Mouse (Mus musculus) T-helper 1 cell (primary cell): Measurements from ENCODE around the gene Rab7b.

Experiments used
- in situ Hi-C: fragments of 300-600 bp; cut with MboI, MseI; formaldehyde crosslinking; loops from one replicate; pipeline ENCODE4 v1.15.1; 2025; ENCODE audit warnings: high pct_unique_total_duplicates

Gene Rab7b

DNA sequence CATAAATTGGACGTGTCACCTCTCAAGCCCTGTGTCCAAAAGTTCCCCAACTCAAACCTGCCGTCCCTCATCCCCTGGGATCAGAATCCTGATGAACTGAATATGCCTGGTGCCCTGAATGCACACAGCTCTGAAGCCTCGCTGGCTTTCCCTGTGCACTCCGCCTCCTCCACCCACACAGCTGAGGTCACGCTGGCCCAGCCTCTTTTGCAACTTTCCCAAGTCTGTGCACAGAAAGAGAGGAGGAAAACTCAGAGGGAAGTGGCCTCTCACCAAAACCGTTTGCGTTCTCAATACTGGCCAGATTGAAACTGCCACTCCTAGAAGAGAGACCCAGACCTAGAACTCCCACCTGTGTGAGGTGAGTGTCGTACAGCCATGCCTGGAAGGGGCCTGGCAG lies at the start of gene Rab7b:
TSS of gene Rab7b (plus strand) at position 221 of the 400 bp plus-strand sequence.
- in situ Hi-C loops = no loop called here

DNA sequence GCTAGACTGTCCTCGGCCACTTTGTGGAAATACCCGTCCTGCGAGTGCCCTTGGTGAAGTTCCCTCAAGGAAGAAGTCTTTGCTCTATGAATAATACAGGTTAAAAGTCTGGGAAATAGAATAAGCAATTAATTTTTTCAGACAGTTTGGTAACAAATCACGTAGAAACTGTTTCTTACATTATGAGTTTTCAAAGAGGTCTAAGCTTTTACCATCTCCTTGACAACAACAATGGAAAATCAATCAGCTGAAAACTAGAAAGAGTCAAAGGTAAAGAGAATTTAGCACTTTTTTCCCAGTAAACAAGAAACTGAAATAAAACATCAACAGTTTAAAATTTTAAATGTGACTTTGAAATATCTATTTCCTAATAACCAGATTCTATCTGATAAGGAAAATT lies 48.4 kb upstream of the Rab7b start:
- in situ Hi-C loops = no loop called here

DNA sequence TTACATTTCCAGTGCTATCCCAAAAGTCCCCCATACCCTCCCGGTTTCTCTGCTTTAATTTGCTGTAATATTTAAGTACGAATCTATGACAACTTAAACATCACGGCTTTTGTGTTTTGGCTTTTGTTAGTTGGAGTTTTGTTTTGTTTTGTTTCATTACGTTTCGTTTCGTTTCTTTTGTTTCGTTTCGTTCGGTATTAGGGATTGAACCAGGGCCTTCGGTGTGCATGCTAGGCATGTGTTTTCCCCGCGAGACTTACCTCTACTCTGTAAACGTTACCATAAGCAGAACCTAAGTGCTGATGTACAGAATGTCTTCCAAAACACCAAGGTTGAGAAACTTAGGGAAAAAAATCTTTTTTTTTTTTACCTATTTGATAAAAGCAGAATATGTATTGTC lies 46.9 kb upstream of the Rab7b start:
- in situ Hi-C loops = no loop called here

DNA sequence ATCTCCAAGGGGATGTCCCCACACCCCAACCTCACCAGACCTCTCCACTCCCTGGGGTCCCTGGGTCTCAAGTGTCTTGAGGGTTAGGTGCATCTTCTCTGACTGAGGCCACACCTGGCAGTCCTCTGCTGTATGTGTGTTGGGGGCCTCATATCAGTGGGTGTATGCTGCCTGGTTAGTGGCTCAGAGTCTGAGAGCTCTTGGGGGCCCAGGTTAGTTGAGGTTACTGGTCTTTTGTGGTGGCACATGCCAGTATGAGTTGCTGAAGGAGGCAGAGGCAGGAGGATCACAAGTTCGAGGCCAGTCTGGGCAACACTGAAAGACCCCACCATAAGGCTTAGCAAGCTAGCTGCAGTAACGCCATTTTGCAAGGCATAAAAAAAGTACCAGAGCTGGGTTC lies 46.2 kb upstream of the Rab7b start:
- in situ Hi-C loops = no loop called here

DNA sequence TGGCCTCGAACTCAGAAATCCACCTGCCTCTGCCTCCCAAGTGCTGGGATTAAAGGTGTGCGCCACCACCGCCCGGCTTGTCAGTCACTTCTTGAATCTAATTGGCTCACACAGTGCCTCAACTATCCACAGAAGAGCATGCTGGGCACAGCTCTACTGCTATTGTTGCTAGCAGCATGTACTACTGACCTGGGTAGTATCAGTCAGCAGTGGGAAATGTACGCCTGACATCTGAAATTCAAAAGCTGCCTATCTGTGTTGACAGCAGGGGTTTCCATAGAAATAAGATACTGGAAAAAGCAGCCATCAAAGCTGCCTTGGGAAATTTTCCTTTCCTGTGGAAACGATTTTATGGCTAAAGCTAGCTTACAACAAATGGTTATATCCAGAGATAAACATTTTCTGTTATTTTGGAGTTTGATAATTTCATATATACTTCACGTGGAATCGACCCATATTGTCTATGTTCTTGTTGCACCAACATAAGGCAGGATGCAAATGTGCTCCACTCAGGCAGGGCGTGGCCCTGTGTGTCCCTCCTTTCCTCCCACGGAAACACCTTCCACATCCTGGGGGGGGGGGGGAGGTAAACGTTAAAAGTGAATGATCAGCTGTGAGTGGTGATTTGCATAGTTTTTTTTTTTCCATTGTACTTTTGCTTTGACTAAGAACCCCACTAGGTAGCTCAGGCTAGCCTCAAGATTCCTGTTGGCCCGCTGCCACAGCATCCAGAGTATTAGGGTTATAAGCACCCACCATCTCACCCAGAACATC lies 35.6 kb upstream of the Rab7b start:
- in situ Hi-C loops = no loop called here

DNA sequence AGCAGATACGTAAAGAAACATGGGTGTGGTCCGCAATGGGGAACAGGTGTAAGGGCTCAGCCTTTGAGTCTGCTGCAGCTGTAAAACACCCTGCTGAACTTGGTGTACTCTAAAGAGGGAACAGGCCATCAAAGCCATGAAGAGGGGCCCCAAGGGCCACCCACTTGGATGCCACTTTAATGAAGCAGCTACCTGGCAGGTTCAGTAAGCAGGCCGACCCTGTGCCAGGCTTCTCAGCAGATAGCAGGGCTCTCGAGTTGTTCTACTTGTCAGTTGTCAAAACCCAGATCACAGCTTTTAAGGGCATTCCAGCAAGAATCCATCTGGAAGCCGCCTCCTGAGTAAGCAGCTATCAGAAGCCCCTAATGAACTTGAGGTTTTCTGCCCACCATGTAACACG lies 32.9 kb upstream of the Rab7b start:
- in situ Hi-C loops = no loop called here

DNA sequence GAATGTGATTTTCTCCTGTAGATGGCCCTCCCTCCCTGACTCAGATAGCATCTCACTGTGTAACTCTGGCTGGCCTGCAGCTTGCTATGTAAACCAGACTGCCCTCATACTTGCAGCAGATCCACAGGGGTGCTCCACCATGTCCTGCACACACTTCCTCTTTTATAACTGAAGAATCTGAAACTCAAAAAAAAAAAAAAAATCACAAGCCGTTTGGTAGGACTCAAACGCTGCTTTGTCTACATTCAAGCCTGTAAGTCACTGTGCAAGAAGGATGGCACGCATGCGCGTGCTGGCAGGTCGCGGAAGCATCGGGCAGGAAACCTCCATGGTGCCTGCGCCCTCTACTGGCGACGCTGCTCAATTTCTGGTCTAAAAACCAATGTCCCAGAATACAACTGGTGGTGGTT lies 30.5 kb upstream of the Rab7b start:
- in situ Hi-C loops = no loop called here

DNA sequence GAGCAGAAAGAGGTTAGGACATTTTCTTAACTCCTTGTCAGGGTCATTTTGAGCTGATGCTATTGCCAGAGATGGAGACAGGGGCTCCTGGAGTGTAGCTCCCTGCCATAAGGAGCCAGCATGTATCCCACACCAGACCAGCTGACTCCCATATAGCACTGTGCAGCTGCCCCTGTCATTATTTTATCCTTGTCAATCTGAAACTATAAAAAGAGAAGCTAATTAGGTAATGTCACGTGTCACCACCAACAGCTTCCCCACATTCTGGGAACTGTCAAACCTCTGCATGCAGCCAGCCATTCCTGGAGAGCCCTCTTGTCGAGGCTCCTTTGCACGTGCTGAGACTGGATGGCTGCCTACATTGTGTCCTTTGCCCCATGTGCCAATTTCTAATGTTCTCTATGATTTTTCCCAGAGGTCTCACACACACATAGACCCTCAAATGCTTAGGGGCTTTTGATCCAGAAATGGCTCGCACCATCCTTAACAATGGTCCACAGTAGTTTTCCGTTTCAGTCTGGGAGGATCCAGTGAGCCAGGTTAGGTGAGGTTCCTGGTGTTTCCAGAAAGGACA lies 28.9 kb upstream of the Rab7b start:
- in situ Hi-C loops = loop anchor here (10.0 kb wide), 1 partner anchor 45 kb away; no protein-coding TSS in a partner anchor

DNA sequence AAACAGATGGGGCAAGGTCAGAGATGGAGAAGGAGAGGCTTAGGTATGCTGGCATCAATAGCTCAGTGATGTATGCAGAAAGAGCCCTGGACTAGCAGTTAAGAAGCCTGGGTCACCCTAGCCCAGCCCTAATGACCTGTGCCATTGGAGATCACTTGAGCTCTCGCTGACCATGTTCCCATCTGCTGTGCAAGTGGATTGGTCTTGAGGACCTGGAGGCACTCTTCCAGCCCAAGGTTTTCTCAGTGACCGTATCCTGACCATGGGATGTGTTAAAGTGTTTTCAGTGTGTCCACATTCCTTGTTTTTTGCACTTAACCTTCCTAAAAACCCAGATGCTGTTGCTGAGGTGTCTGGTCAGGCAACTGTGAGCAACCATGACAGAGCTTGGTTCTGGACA lies 28.2 kb upstream of the Rab7b start:
- in situ Hi-C loops = loop anchor here (10.0 kb wide), 1 partner anchor 45 kb away; no protein-coding TSS in a partner anchor

DNA sequence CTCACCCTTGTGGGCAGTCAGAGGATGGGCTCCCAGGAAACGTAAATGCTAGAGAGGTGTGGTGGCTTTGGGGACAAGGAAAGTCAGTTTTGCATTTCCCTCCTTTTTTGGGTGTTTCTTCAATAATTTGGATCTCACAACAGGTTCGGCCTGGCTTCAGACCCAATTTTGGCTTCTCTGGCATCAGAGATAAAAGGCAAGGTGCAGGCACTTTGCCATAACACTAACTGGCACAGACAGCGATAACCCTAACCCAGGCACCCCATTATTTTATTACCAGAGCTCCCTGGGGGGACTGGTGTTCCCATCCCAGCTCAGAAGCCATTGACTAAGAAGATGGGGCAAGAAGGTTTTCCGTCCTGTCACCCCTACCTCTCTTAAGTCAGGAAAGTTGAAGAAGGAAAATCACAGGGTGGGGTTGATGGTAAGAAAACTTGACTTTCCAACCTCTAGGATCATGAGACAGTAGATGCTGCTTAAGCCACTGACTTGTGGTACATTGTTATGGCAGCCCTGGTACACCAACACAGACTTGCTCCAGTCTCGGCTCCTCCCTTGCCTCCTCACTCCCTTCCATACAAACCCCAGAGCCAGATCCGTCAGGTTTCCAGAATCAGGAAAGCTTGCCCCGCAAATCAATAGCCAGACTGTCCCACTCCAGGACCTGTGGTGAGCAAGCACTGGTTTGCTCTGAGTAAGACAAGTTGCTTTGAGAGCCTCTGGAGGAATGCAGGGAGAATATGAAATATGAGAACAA lies 27.6 kb upstream of the Rab7b start:
- in situ Hi-C loops = loop anchor here (10.0 kb wide), 1 partner anchor 46 kb away; no protein-coding TSS in a partner anchor

DNA sequence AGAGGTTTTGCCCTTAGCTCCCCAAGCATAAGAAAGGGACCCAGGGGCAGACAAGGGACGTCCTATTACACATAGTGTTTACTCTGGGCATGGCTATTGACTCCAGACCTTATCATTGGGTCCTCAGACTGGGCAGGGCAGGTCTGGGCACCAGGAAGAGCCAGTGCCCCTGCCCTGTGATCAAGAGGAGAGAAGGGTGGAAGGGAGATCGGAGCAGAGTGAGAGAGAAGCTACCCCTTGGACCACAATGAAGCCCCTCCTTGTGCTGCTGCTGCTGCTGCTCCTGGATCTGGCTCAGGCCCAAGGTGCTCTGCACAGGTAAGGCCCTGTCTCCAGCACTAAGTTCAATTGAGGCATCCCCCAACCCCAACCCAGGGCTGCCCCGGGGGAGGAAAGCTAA lies 26.7 kb upstream of the Rab7b start:
- in situ Hi-C loops = loop anchor here (10.0 kb wide), 1 partner anchor 47 kb away; no protein-coding TSS in a partner anchor

DNA sequence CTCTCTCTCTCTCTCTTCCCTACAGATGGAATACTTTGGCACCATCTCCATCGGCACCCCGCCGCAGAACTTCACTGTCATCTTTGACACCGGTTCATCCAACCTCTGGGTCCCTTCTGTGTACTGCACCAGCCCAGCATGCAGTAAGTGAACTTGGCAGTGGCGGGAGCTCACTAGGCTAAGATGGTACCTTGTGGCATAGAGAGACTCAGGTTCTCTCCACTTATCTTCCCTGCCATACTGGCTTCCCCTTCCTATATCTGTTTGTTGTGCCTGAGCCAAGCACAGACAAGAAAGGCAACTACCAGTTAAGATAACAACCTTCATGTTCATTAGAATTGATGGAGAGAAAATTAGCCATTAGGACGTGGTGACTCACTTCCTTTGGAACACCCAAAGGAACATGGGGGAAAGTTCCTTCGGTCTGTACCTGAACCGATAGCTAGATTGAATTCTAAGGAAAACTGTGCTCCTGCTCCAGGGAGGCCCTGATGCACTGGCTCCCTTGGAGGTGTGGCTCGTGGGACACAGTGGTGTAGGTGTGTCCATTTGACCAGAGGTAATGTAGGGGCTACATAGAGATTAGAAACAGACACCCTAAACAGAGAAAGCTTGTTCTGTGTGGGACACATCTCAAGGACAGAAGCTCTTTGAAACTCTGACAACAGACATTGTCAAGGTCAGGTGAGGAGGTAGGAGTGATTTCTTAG lies 25.1 kb upstream of the Rab7b start:
- in situ Hi-C loops = loop anchor here (10.0 kb wide), 1 partner anchor 49 kb away; no protein-coding TSS in a partner anchor

DNA sequence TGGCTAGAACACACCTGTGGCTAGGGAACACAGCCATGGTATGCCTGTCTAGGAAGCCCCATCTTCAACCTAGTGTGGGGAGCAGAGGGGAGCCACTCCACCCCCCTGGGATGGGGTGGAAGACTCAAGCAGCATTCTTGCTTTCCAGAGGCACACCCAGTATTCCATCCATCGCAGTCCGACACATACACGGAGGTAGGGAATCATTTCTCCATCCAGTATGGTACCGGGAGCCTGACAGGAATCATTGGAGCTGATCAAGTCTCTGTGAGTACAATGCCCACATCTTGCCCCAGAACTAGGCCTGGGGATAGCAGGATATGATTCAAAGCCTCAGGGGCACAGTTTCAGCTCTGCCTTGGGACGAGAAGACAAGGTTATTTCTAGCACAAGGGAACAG lies 24.4 kb upstream of the Rab7b start:
- in situ Hi-C loops = loop anchor here (10.0 kb wide), 1 partner anchor 49 kb away; no protein-coding TSS in a partner anchor

DNA sequence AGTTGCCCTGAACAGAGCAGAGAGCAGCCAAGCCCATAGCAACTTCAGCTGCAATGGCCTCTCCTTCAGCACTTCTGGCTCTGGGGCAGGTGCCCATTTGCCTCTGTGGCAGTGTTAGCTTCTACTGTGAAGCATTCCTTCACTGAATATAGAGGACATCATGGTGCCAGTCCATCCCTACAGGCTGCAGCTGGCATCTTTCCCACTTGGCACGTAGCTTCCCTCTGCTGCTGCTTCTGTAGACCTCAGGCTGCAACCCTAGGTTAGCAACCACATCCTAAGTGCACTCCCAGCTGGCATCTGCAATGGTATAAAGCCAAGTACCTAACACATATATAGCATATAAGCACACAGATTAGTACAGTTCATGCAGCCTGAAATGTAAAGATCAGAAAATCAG lies 22.6 kb upstream of the Rab7b start:
- in situ Hi-C loops = loop anchor here (10.0 kb wide), 1 partner anchor 51 kb away; no protein-coding TSS in a partner anchor

DNA sequence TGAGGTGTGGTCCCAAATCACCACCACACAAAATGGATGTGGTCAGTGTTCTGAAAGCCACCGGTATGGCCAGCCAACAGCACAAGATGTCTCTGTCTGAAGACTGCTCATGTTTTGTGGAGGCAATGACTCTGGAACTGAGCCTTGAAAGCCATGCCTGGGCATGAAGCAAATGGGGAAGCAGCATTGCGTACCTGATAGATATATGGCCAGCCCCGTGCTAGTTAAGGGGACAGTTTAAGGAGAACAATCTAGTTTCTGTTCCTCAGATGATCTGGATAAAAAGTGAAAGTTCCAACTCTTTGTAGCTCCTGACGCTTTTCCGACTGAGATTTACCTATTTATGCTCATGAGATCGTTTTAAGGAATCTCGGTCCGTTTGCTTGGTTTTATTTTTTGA lies 17.4 kb upstream of the Rab7b start:
- in situ Hi-C loops = no loop called here

DNA sequence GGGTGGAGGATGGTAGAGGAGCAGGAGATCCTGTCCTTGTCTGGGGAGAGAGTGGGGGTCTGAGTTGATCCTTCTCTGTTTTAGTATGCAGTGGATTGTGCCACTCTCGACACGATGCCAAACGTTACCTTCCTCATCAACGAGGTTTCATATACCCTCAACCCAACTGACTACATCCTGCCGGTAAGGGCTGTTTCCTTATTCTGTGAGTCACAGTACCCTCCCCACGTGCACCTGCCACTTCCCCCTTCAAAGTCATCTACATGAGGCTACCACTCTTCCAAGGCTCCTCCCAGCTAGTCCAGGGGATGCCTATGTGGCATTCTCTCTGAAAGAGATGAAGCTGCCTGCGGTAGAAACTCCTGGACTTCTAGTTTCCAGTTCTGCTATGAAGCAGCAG lies 16.1 kb upstream of the Rab7b start:
- in situ Hi-C loops = no loop called here

DNA sequence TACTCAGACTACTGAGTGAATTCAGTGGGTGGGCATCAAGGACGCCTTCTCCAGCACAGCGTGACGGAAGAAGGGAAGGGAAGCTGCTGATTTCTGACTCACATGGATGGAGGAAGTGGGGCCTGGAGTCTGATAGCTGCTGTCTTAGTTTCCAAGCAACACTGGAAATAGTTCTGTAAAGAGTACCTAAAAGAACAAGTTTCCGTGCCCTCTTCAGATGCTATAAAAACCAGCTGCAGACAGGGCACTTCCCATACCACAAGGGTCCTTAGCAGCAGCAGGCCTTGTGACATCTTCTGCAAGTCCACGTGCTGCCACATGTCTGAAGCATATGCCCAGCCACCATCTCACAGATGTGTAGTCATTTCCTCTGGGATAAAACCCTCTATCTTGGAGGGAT lies 8.9 kb upstream of the Rab7b start:
- in situ Hi-C loops = no loop called here

DNA sequence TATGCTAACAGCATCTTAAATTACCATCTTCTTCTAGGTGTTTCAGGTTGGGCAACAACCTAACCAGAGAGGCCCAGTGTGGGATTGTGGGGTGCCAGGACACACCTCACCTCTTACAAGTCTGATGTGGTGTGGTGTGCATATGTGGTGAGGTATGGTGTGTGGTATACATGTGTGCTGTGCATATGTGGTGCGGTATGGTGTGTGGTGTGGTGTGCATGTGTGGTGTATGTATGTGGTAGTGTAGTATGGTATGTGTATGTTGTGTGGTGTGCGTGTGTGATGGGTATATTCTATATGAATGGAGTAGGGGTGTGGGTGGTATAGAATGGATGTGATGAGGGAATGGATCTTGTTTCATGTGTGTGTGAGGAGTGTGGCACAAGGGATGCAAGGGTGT lies 756 bp upstream of the Rab7b start:
- in situ Hi-C loops = no loop called here

DNA sequence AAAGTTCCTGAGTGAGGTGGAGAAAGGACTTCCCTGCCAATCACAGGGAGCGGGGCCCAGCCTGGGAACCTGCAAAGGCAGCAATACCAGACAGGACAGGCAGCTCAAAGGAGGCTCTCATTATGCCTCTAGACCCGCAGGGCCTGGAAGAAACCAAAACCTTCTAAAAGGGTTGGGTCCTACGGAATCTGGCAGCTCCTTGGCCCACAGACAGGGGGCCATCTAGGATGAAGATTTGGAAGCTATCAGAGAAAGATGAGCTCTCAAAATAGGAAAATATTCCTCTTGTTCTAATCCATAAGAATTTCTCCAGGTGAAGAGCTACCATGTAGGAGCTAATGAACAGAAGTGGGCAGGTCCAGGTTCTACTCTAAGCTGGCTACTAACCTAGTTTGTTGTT lies 521 bp downstream of the Rab7b start:
- in situ Hi-C loops = no loop called here

DNA sequence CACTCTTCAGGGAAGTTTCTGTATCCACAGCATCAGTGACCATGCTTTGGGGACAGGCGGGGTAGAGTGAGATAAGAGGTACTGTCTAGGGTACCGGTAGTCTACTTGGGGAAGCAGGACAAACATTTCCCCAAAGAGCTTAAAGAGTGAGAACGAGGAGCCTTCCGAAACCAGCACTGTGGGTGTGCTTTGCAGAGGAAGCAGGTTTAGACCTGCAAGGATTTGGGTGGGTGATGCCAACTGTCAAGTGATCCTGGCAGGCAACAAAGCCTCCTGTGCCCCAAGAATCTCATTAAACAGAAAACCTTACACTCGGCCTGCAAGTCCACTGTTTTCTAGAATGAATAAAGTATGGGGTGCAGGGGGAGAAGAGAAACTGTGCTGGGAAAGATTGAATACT lies 1.4 kb downstream of the Rab7b start:
- in situ Hi-C loops = no loop called here

DNA sequence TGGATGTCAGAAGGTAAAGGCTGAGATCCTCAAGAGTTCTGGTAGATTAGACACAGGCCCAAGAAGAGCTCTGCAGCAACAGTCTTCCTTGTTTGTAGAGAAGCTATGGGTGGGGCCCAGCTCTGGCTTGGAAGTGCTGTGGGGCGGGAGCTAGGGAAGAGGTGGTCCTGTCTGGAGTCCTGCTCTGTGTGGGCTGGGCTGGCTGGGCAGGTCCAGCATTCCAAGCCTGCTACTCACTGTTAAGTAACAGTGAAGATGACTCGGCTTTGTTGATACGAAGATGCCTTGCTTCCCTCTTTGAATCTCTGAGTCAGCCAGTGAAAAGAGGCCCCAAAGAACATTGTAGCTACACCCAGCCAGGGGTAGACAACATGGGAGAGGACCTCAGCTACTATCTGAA lies 1.9 kb downstream of the Rab7b start:
- in situ Hi-C loops = no loop called here

DNA sequence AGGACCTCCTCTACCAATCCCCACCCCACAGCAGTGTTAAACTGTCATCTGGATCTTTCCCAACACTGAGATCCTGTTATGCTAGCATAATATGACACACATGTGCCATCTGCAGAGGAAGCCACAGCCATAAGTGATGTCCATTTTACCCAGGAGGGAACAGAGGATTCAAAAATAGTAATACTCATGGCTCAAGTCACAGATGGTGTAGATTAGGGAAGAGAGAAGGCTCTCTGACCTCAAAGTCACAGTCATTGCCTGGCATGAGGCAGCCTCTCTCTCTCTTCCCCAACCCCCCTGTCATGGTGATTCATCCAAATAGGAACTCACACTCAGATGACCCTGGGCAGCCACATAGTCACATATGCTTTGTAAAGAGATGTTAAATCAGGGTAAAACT lies 2.9 kb downstream of the Rab7b start:
- in situ Hi-C loops = no loop called here
